Mouse (Mus musculus) liver, embryonic 12.5 days (tissue): Measurements from ENCODE around the gene Uba52. TPM values are rescaled to one million over a fixed set of nuclear protein-coding genes. Genes with fewer than 3 reads are reported as not detected.

Experiments used
- ATAC-seq: fragments of 200-750 bp; cut with Nextera tagmentation; 2 replicates; pipeline ENCODE4 v1.8.0; 2017; ENCODE audit warnings: moderate number of reproducible peaks, mild to moderate bottlenecking, moderate library complexity
- H3K27ac ChIP-seq: fragments of 300-500 bp; sonication (generic); 2 replicates; pipeline ENCODE4 v1.5.1; 2016; ENCODE audit warnings: mild to moderate bottlenecking
- H3K27me3 ChIP-seq: fragments of 300-500 bp; sonication (generic); replicated peaks from 2 replicates; pipeline ENCODE4 v1.6.1; 2016; ENCODE audit warnings: mild to moderate bottlenecking, moderate library complexity
- H3K36me3 ChIP-seq: fragments of 300-500 bp; sonication (generic); 2 replicates; pipeline ENCODE4 v1.6.1; 2016; ENCODE audit warnings: mild to moderate bottlenecking, moderate library complexity
- H3K4me1 ChIP-seq: fragments of 300-500 bp; sonication (generic); 2 replicates; pipeline ENCODE4 v1.6.1; 2016
- H3K4me2 ChIP-seq: fragments of 300-500 bp; sonication (generic); 2 replicates; pipeline ENCODE4 v1.6.1; 2016; ENCODE audit warnings: mild to moderate bottlenecking, moderate library complexity
- H3K4me3 ChIP-seq: fragments of 300-500 bp; sonication (generic); 2 replicates; pipeline ENCODE4 v1.5.1; 2016; ENCODE audit warnings: mild to moderate bottlenecking, moderate library complexity
- H3K9ac ChIP-seq: fragments of 300-500 bp; sonication (generic); 2 replicates; pipeline ENCODE4 v1.6.1; 2016; ENCODE audit warnings: mild to moderate bottlenecking, moderate library complexity
- H3K9me3 ChIP-seq: fragments of 300-500 bp; sonication (generic); replicated peaks from 2 replicates; pipeline ENCODE4 v1.6.1; 2016; ENCODE audit warnings: mild to moderate bottlenecking, moderate library complexity
- WGBS: fragments of 180-500 bp; shearing (Covaris S2); methylation state at CpG from one replicate; pipeline ENCODE4 v1.1.7; 2016; ENCODE audit not compliant: insufficient replicate concordance; 5-methylcytosine and 5-hydroxymethylcytosine counted together
- polyA plus RNA-seq: library from polyadenylated mRNA; unstranded; fragments of >200 nt; fragmentation: Nextera tagmentation; extraction: Ambion mirVana; gene quantifications from 2 replicates; pipeline ENCODE4 v1.2.1, GENCODE M21; 2016

Uba52 gene
- polyA plus RNA-seq, 1 experiment from 2014 or later = 876 TPM

- H3K9me3 ChIP-seq = no peaks in the 10 kb centered on the region
- 47% methylated on average over 6 of the region's 6 CpGs for WGBS
- peak overlapping the region; percentile 78 for H3K27ac ChIP-seq
- H3K4me3 ChIP-seq = no peak overlapping the region
- H3K36me3 ChIP-seq = peaks cover 3% of the 10 kb centered on the region; the same call in 1 of the 2 replicates
- H3K27me3 ChIP-seq = no peaks in the 10 kb centered on the region
- no peak for ATAC-seq
- no peak overlapping the region; the same call in 1 of the 2 replicates for H3K9ac ChIP-seq
- H3K4me1 ChIP-seq = peaks cover 90% of the 10 kb centered on the region
- peak overlapping the region; percentile 9 for H3K4me2 ChIP-seq
Observed at GRCm38 (mm10) chr8:70544200-70544687, 33.6 kb upstream of the Uba52 start.

- Histone ChIP-seq H3K9me3 (no peaks in the 10 kb centered on the region), H3K36me3 (peaks cover 20% of the 10 kb centered on the region), H3K27ac (peak overlapping the region; percentile 98), H3K9ac (peak overlapping the region; percentile 90), H3K4me1 (peaks cover 69% of the 10 kb centered on the region), H3K27me3 (no peaks in the 10 kb centered on the region), H3K4me2 (peak overlapping the region; percentile 97), H3K4me3 (peak overlapping the region; percentile 83)
- 62% methylated on average over 5 of the region's 5 CpGs for WGBS
- ATAC-seq = no peak
Observed at GRCm38 (mm10) chr8:70541081-70541480, 30.5 kb upstream of the Uba52 start.

DNA sequence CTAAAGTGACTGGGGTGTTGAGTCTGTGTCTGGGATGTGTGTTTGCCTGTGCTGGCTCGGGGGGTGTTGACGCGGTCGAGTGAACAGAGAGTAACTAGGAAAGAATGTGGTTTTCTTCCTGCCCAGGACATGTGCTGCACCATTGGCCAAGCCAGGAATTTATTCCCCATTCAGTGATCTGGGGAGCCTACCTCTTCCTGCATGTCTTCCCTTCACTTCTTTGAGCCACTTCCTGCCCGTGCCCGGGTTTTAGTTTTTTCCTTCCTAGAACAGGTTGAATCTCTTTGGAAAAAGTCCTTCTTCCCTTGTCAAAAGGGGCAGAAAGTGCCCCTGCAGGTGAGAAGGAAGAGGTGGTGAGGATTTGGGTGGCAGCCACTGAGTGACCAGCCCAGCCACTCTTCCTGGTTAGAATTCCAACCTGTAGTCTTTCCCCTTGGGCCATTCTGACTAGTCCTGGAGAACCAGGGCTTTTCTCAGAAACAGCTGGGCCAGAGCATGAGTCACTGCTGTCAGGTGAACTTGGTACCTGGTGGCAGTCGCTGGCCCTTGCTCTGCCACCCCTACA lies 30.0 kb upstream of the Uba52 start:
- H3K4me1 ChIP-seq = peaks cover 64% of the 10 kb centered on the region
- 31% methylated on average over 7 of the region's 7 CpGs for WGBS
- H3K36me3 ChIP-seq = peaks cover 25% of the 10 kb centered on the region
- peak overlapping the region; percentile 83 for H3K4me3 ChIP-seq
- H3K4me2 ChIP-seq = peak overlapping the region; percentile 97
- peak overlapping the region; percentile 90 for H3K9ac ChIP-seq
- peak overlapping the region; percentile 98 for H3K27ac ChIP-seq
- ATAC-seq = no peak
- H3K9me3 ChIP-seq = no peaks in the 10 kb centered on the region
- no peaks in the 10 kb centered on the region for H3K27me3 ChIP-seq

DNA sequence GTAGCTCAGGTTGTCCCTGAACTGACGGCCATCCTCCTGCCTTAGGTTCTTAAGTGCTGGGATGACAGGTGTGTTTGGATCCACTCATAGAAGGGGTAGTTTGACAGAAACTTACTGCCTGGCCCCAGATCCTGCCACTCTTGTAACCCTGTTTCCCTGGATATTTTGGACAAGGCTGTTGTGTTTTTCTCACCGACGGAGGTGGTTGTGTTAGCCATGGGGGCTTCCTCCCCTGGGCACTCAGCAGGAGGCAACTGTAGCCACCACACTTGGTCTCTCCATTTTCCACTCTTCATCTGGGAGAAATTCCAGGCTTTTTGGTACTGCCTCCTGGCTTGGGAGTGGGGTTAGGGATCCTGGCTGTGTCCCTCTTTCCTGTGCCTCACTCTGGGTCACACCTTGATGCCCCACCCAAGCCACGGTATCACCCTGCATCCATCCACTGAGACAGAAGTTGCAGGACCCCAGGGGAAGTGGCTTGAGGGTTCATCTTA lies 29.5 kb upstream of the Uba52 start:
- H3K4me3 ChIP-seq = peak overlapping the region; percentile 83
- peak overlapping the region; percentile 90 for H3K9ac ChIP-seq
- H3K4me1 ChIP-seq = peaks cover 60% of the 10 kb centered on the region
- no peaks in the 10 kb centered on the region for H3K9me3 ChIP-seq
- peak overlapping the region; percentile 98 for H3K27ac ChIP-seq
- WGBS = 5% methylated on average over 4 of the region's 4 CpGs
- H3K27me3 ChIP-seq = no peaks in the 10 kb centered on the region
- peaks cover 30% of the 10 kb centered on the region for H3K36me3 ChIP-seq
- H3K4me2 ChIP-seq = peak overlapping the region; percentile 97
- ATAC-seq = no peak

DNA sequence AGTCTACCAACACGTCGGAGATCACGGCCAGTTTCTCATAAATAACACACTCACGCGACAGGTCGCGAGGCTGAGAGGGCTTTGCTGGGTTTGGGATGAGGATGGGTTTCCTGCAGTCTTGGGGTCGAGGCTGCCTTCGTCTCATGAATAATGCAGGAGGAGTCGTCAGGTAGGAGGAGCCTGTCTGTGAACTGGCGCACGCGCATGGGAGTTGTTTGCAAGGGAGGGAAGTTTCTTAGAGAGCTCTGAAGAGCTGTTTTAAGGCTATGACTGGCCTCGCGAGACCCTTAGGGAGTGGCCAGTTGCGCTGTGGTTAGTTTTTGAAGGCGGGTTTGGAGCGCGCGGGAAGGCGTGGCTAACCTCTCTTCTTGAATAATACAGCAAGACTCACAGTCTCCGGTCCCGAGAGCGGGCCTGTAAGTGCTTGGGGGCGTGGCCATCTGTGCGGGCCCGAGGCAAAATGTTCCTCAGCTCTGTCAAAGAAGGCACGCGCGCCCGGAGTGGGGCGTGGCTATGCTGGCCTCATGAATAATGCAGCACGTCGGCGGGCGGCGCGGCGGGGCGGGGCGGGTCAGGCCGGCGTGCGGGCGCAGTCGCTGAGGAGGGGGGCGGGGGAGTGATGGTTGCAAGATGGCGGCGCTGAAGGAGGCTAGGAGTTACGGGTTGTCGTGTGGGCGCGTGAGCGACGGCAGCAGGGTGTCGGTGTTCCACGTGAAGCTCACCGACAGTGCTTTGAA lies 28.6 kb upstream of the Uba52 start, which contains the start of gene Ell:
Gene Ell, plus strand, starts transcription at position 381 of the 737 bp plus-strand sequence.
- Histone ChIP-seq H3K4me3 (peak within 1 kb of the TSS; percentile 83), H3K4me1 (peaks cover 52% of the 10 kb centered on the region), H3K27ac (peak within 1 kb of the TSS; percentile 98), H3K27me3 (no peaks in the 10 kb centered on the region), H3K9ac (peak within 1 kb of the TSS; percentile 90), H3K36me3 (peaks cover 39% of the 10 kb centered on the region), H3K9me3 (no peaks in the 10 kb centered on the region), H3K4me2 (peak within 1 kb of the TSS; percentile 97)
- under 1% methylated on average over 56 of the region's 58 CpGs for WGBS
- ATAC-seq = peak; percentile 84

DNA sequence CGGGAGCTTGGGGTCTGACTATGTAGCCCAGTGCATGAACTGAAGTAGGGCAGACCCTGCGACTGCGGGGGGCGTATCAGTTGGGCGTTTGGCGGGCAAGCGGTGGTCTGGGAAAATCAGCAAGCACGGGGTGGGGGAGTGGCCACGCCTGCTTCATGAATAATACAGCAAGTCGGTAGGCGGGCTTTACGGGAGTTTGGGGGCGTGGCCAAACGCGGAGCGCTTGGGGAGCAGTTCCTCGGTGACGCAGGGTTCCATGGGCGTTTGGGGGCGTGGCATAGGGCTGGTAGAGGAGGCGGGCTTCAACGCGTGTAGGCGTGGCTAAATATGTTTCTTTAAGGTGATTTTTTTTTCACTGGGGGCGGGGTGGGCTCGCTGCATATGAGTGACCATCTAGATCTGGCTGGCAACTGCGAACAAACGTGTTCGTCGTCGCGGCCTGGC lies 28.1 kb upstream of the Uba52 start:
- Histone ChIP-seq H3K4me2 (peak overlapping the region; percentile 97), H3K27ac (peak overlapping the region; percentile 98), H3K27me3 (no peaks in the 10 kb centered on the region), H3K36me3 (peaks cover 44% of the 10 kb centered on the region), H3K9ac (peak overlapping the region; percentile 90), H3K4me3 (peak overlapping the region; percentile 83), H3K9me3 (no peaks in the 10 kb centered on the region), H3K4me1 (peaks cover 46% of the 10 kb centered on the region)
- ATAC-seq = peak; percentile 64
- WGBS = under 1% methylated on average over 32 of the region's 32 CpGs

GRCm38 (mm10) chr8:70538024-70538579 lies 27.5 kb upstream of the Uba52 start:
- H3K27ac ChIP-seq = peak overlapping the region; percentile 98
- H3K27me3 ChIP-seq = no peaks in the 10 kb centered on the region
- no peaks in the 10 kb centered on the region for H3K9me3 ChIP-seq
- peak overlapping the region; percentile 71 for H3K9ac ChIP-seq
- ATAC-seq = 0 out of 2 replicates have a peak, but pooled peaks have one; percentile 3
- H3K4me1 ChIP-seq = peaks cover 40% of the 10 kb centered on the region
- H3K4me3 ChIP-seq = peak overlapping the region; percentile 83
- peak overlapping the region; percentile 97 for H3K4me2 ChIP-seq
- peaks cover 47% of the 10 kb centered on the region for H3K36me3 ChIP-seq
- WGBS = 18% methylated on average over 24 of the region's 24 CpGs

GRCm38 (mm10) chr8:70535701-70536100 lies 25.1 kb upstream of the Uba52 start:
- peaks cover 71% of the 10 kb centered on the region for H3K36me3 ChIP-seq
- no peak overlapping the region for H3K4me2 ChIP-seq
- 86% methylated on average over 2 of the region's 2 CpGs for WGBS
- ATAC-seq = no peak
- H3K4me1 ChIP-seq = peaks cover 17% of the 10 kb centered on the region
- no peak overlapping the region for H3K27ac ChIP-seq
- no peaks in the 10 kb centered on the region for H3K9me3 ChIP-seq
- H3K27me3 ChIP-seq = no peaks in the 10 kb centered on the region
- no peak overlapping the region for H3K4me3 ChIP-seq
- no peak overlapping the region for H3K9ac ChIP-seq

GRCm38 (mm10) chr8:70535221-70535620 lies 24.6 kb upstream of the Uba52 start:
- Histone ChIP-seq H3K36me3 (peaks cover 74% of the 10 kb centered on the region), H3K9ac (no peak overlapping the region), H3K4me1 (peaks cover 14% of the 10 kb centered on the region), H3K9me3 (no peaks in the 10 kb centered on the region), H3K27me3 (no peaks in the 10 kb centered on the region), H3K4me2 (no peak overlapping the region), H3K4me3 (no peak overlapping the region), H3K27ac (no peak overlapping the region)
- WGBS = 94% methylated on average over 3 of the region's 3 CpGs
- ATAC-seq = no peak

DNA sequence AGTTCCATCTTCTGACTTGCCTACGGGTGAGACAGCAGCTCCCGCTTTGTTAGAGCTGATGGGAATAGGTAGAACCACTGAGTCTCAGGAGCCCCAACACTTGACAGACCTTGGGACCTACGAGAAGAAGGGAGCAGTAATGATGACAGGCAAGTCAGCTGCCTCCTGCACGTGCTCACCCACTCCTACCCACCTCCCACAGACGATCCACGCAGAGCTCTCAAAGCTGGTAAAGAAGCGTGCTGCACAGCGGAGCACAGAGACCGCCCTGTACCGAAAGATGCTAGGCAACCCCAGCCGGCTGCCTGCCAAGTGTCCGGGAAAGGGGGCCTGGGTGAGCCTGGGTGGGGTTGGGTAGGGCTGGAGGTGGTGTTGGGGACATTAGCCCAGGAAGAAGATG lies 23.7 kb upstream of the Uba52 start:
- H3K9me3 ChIP-seq = no peaks in the 10 kb centered on the region
- no peak overlapping the region for H3K27ac ChIP-seq
- whole genome bisulfite sequencing = 86% methylated on average over 12 of the region's 12 CpGs
- H3K4me2 ChIP-seq = no peak overlapping the region
- peaks cover 84% of the 10 kb centered on the region for H3K36me3 ChIP-seq
- ATAC-seq = no peak
- no peak overlapping the region for H3K9ac ChIP-seq
- no peaks in the 10 kb centered on the region for H3K27me3 ChIP-seq
- H3K4me3 ChIP-seq = no peak overlapping the region
- peaks cover 20% of the 10 kb centered on the region for H3K4me1 ChIP-seq

- H3K4me2 ChIP-seq = peak overlapping the region; percentile 75
- 0 out of 2 replicates have a peak overlapping the region, but pooled peaks have one; percentile 0 for H3K4me3 ChIP-seq
Observed at GRCm38 (mm10) chr8:70530314-70530713, 19.7 kb upstream of the Uba52 start.

More at GRCm38 (mm10) chr8:70530314-70530713, 19.7 kb upstream of the Uba52 start:
- Histone ChIP-seq H3K27ac (peak overlapping the region; percentile 94), H3K27me3 (no peaks in the 10 kb centered on the region), H3K36me3 (peaks cover 59% of the 10 kb centered on the region), H3K4me1 (peaks cover 37% of the 10 kb centered on the region), H3K9me3 (no peaks in the 10 kb centered on the region), H3K9ac (peak overlapping the region; percentile 96; the same call in 1 of the 2 replicates)
- ATAC-seq = no peak
- WGBS = 92% methylated on average over 2 of the region's 2 CpGs
